Comparison of ENCODE assay signal across 13 mouse cellular contexts in genomic region chr14:34945471-34946313, GRCm38 (mm10).
A peak's percentile ranks its signal among the peaks of the same experiment; 100 is the strongest.
DNase-seq lines count a peak whose midpoint lies in the region; ATAC-seq lines count a peak whose summit lies in the region.
"Had no signal": no experiment of that assay in that cellular context is flagged by ENCODE, and none has a peak within 500 bp of the region (broad histone marks: within the 10 kb centered on the region; RNA-seq: fewer than 3 reads in every experiment).

No protein-coding gene starts in this region.

- H3K4me1 ChIP-seq in hindbrain, embryonic 11.5 days (replicated peaks; ENCODE audit: control insufficient read depth, insufficient read depth, low read length) = no peaks in the 10 kb centered on the region
- H3K4me1 ChIP-seq in hindbrain, embryonic 10.5 days (replicated peaks) = no peaks in the 10 kb centered on the region
- no peaks in the 10 kb centered on the region for H3K4me1 ChIP-seq in midbrain, embryonic 12.5 days

- intact Hi-C loops in gastrocnemius, postnatal 14 days (cut with DNase I; ENCODE audit: low total_unique reads) = no loop called here

- H3K27ac ChIP-seq in hindbrain, embryonic 11.5 days (ENCODE audit: low read depth, low read length) = no peak overlapping the region
- H3K27ac ChIP-seq in hindbrain, embryonic 10.5 days = no peak overlapping the region
- no peak overlapping the region for H3K27ac ChIP-seq in midbrain, embryonic 12.5 days (replicated peaks)

- no peaks in the 10 kb centered on the region for H3K36me3 ChIP-seq in hindbrain, embryonic 11.5 days (ENCODE audit: control insufficient read depth, insufficient read depth, low read length)
- no peaks in the 10 kb centered on the region for H3K36me3 ChIP-seq in hindbrain, embryonic 10.5 days
- H3K36me3 ChIP-seq in midbrain, embryonic 12.5 days = no peaks in the 10 kb centered on the region

- no peak overlapping the region for H3K4me3 ChIP-seq in hindbrain, embryonic 11.5 days (ENCODE audit: low read depth, low read length)
- no peak overlapping the region for H3K4me3 ChIP-seq in hindbrain, embryonic 10.5 days
- no peak overlapping the region for H3K4me3 ChIP-seq in midbrain, embryonic 12.5 days

- no peaks in the 10 kb centered on the region for H3K27me3 ChIP-seq in hindbrain, embryonic 11.5 days (ENCODE audit: control insufficient read depth, insufficient read depth, low read length)
- no peaks in the 10 kb centered on the region for H3K27me3 ChIP-seq in hindbrain, embryonic 10.5 days (ENCODE audit: insufficient read depth, poor library complexity, severe bottlenecking)
- no peaks in the 10 kb centered on the region for H3K27me3 ChIP-seq in midbrain, embryonic 12.5 days

- no peaks in the 10 kb centered on the region for H3K9me3 ChIP-seq in hindbrain, embryonic 11.5 days (ENCODE audit: control insufficient read depth, low read length)
- no peaks in the 10 kb centered on the region for H3K9me3 ChIP-seq in hindbrain, embryonic 10.5 days
- H3K9me3 ChIP-seq in midbrain, embryonic 12.5 days = no peaks in the 10 kb centered on the region

- no peak for DNase-seq in hindbrain, embryonic 11.5 days (ENCODE audit: low spot score)
- no peak for DNase-seq in hindbrain, embryonic 10.5 days (ENCODE audit: low spot score)
- DNase-seq in right cerebral cortex, postnatal 14 days = peak; percentile 7
- DNase-seq in right cerebral cortex, adult 2 months (ENCODE audit: low spot score in 2 of 2) = no peak
- no peak for DNase-seq in gastrocnemius, postnatal 14 days
- no peak for DNase-seq in lung, postnatal 14 days
- DNase-seq: cerebellum, adult 8-10 months; kidney, postnatal 10 days; layer of hippocampus, postnatal 36 days; lung, embryonic 14.5 days; thymus, postnatal 4 days had no signal

- no peak overlapping the region for H3K9ac ChIP-seq in hindbrain, embryonic 11.5 days (ENCODE audit: low read depth, low read length)
- H3K9ac ChIP-seq in midbrain, embryonic 12.5 days (replicated peaks) = no peak overlapping the region
- H3K9ac ChIP-seq: lung, embryonic 14.5 days had no signal

- 91% methylated on average over 17 of the region's 17 CpGs for WGBS in hindbrain, embryonic 11.5 days
- WGBS in hindbrain, embryonic 10.5 days = 88% methylated on average over 17 of the region's 17 CpGs
- 89% methylated on average over 17 of the region's 17 CpGs for WGBS in midbrain, embryonic 12.5 days

- no peak overlapping the region for H3K4me2 ChIP-seq in hindbrain, embryonic 11.5 days (replicated peaks; ENCODE audit: low read depth, low read length)
- H3K4me2 ChIP-seq in midbrain, embryonic 12.5 days (replicated peaks) = no peak overlapping the region
- H3K4me2 ChIP-seq: lung, embryonic 14.5 days had no signal

- ATAC-seq in hindbrain, embryonic 11.5 days (ENCODE audit: low FRiP score) = peak; percentile 33; the same call in 1 of the 2 replicates
- peak; percentile 62 for ATAC-seq in midbrain, embryonic 12.5 days (ENCODE audit: low FRiP score, low read depth)
- ATAC-seq: CD4-positive, CD25-positive, alpha-beta regulatory T cell, adult 4 months had no signal
